Mouse (Mus musculus) kidney, adult 2 months (tissue): ENCODE results near the gene Nme3.
A peak's percentile ranks its signal among the peaks of the same experiment; 100 is the strongest.

Experiments used
- CTCF ChIP-seq: fragments of 200-500 bp; conservative IDR thresholded peaks from 2 replicates; pipeline ENCODE4 v1.5.1; 2011; ENCODE audit warnings: low read depth, mild to moderate bottlenecking, control low read depth, low read length, moderate library complexity, mixed read lengths; ENCODE audit not compliant: insufficient read depth, insufficient read length
- POLR2A ChIP-seq: fragments of 200-500 bp; IDR thresholded peaks from one replicate; pipeline ENCODE4 v1.6.1; 2011; ENCODE audit warnings: low read depth, low read length, control low read depth

DNA sequence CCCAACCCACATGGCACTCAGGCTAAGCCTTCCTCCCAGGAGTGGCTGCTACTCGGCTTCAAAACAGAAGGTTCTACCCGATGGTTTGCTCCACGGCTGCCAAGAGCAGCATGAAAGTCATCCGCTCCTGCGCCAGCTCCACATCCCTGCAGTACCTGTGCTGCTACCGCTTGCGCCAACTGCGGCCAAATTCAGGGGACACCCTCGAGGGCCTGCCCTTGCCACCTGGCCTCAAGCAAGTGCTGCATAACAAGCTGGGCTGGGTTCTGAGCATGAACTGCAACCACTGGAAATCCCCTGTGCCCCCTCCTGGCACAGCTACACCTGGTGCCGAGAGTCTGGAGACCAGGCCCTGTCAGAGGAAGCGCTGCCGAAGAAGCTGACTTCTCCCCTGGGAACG, 5.0 kb upstream of the Nme3 start:
- no peak for TF ChIP-seq CTCF
- TF ChIP-seq POLR2A = peak; percentile 4
